Mouse (Mus musculus) left cerebral cortex, postnatal 10 days (tissue): ENCODE measurements at regions not wholly inside any gene's neighbourhood (a gene's known extent, or its start where the extent isn't known, plus 50 kb on each side); places are given as distances from the start of the nearest gene placed in this dataset.

Experiments used
- DNase-seq, 2 experiments: peaks; one replicate each; pipeline ENCODE4 v3.0.0; 2021 to 2022; ENCODE audit warnings: low spot score in 2 of 2, mixed read lengths in 1 of 2; ENCODE audit errors: extremely low spot score in 1 of 2
- intact Hi-C: fragments of 180-260 bp; cut with DNase I; formaldehyde crosslinking; loops from one replicate; pipeline ENCODE4 v1.15.1; 2025

- intact Hi-C loops = no loop called here
- DNase-seq = no peak
Measured at GRCm38 (mm10) chr4:154774332-154774731, 62.9 kb upstream of the Ttc34 start.

GRCm38 (mm10) chr4:154778818-154779217 is 58.4 kb upstream of the Ttc34 start:
- DNase-seq = no peak
- intact Hi-C loops = no loop called here

GRCm38 (mm10) chr4:154781391-154781790 is 55.9 kb upstream of the Ttc34 start:
- no peak for DNase-seq

DNA sequence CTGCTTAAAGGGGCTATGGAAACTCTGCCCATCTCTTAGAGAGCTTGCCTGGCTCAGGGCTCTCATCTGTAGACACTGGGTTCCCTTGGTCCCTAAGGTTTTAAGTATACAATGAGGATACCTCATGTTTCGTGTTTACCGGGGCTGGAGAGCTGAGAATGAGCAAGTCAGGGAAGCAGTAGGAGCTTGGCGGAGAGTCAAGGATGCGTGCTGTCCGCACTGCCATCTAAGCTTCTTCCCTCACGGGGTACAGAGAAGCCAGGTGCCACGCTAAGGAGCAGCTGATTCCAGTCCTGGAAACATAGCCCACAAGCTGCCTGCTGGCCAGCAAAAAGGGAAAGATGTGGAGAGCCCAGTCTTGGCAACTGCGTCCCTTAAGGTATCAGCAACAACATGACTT is 55.0 kb upstream of the Ttc34 start:
- intact Hi-C loops = no loop called here
- no peak for DNase-seq

More at GRCm38 (mm10) chr4:154781391-154781790, 55.9 kb upstream of the Ttc34 start:
- intact Hi-C loops = no loop called here

GRCm38 (mm10) chr4:154785282-154785987 is 51.8 kb upstream of the Ttc34 start:
- intact Hi-C loops = no loop called here

GRCm38 (mm10) chr4:154787190-154787589 is 50.1 kb upstream of the Ttc34 start:
- intact Hi-C loops = no loop called here
- DNase-seq = peak in 1 of 2 experiments; percentile 5

More at GRCm38 (mm10) chr4:154785282-154785987, 51.8 kb upstream of the Ttc34 start:
- no peak for DNase-seq
